Mouse (Mus musculus) bone marrow, adult 2 months (tissue): ENCODE results near the gene Ccdc170.

Source experiments
- CTCF ChIP-seq: fragments of 200-500 bp; IDR thresholded peaks from 2 replicates; pipeline ENCODE4 v1.5.1; 2011; ENCODE audit warnings: low read length, control low read depth; ENCODE audit not compliant: control insufficient read depth, insufficient read depth
- POLR2A ChIP-seq: fragments of 200-500 bp; IDR thresholded peaks from 2 replicates; pipeline ENCODE4 v1.6.1; 2011; ENCODE audit warnings: low read depth, mild to moderate bottlenecking, control low read depth, low read length, borderline replicate concordance; ENCODE audit not compliant: control insufficient read depth

- no peak for TF ChIP-seq CTCF
- TF ChIP-seq POLR2A: no peak
These were observed 25.9 kb upstream of the Ccdc170 start for GRCm38 (mm10) chr10:4456409-4456808.
